Comparison of ENCODE assay signal across 8 mouse cellular contexts in genomic region chrX:140542938-140543673, GRCm38 (mm10). TPM values are rescaled to one million over a fixed set of nuclear protein-coding genes. Genes with fewer than 3 reads are reported as not detected.
DNase-seq lines count a peak whose midpoint lies in the region; ATAC-seq and TF ChIP-seq lines count a peak whose summit lies in the region.

No protein-coding gene starts in this region.

- H3K4me2 ChIP-seq in embryonic facial prominence, embryonic 12.5 days (replicated peaks), result peak overlapping the region; percentile 57
- peak overlapping the region; percentile 63 for H3K4me2 ChIP-seq in limb, embryonic 12.5 days
- peak overlapping the region; percentile 56 for H3K4me2 ChIP-seq in midbrain, embryonic 14.5 days (ENCODE audit: low read length)

- 31% methylated on average over 18 of the region's 18 CpGs for WGBS in embryonic facial prominence, embryonic 12.5 days
- WGBS in kidney, adult 2 months, result 6% methylated on average over 18 of the region's 18 CpGs
- 33% methylated on average over 18 of the region's 18 CpGs for WGBS in limb, embryonic 12.5 days
- 31% methylated on average over 18 of the region's 18 CpGs for WGBS in midbrain, embryonic 14.5 days
- WGBS in spleen, adult 2 months, result 35% methylated on average over 18 of the region's 18 CpGs

- H3K9me3 ChIP-seq in embryonic facial prominence, embryonic 12.5 days, result no peaks in the 10 kb centered on the region
- no peaks in the 10 kb centered on the region for H3K9me3 ChIP-seq in limb, embryonic 12.5 days
- H3K9me3 ChIP-seq in midbrain, embryonic 14.5 days (ENCODE audit: control insufficient read depth, low read length), result no peaks in the 10 kb centered on the region

- 0 out of 2 replicates have a peak, but pooled peaks cover 3% of the 10 kb centered on the region for H3K36me3 ChIP-seq in embryonic facial prominence, embryonic 12.5 days
- no peaks in the 10 kb centered on the region; the same call in 1 of the 2 replicates for H3K36me3 ChIP-seq in kidney, adult 2 months (ENCODE audit: control insufficient read depth, insufficient read depth, low read length)
- H3K36me3 ChIP-seq in limb, embryonic 12.5 days, result peaks cover 8% of the 10 kb centered on the region; the same call in 1 of the 2 replicates
- H3K36me3 ChIP-seq in midbrain, embryonic 14.5 days (ENCODE audit: control insufficient read depth, insufficient read depth, low read length), result no peaks in the 10 kb centered on the region
- peaks cover 18% of the 10 kb centered on the region for H3K36me3 ChIP-seq in spleen, adult 2 months (ENCODE audit: control insufficient read depth, insufficient read depth, low read length)

- no peaks in the 10 kb centered on the region for H3K4me1 ChIP-seq in embryonic facial prominence, embryonic 12.5 days
- peaks cover 4% of the 10 kb centered on the region; the same call in 1 of the 2 replicates for H3K4me1 ChIP-seq in kidney, adult 2 months (ENCODE audit: control insufficient read depth, insufficient read depth, low read length)
- peaks cover 5% of the 10 kb centered on the region; the same call in 1 of the 2 replicates for H3K4me1 ChIP-seq in limb, embryonic 12.5 days (replicated peaks)
- no peaks in the 10 kb centered on the region for H3K4me1 ChIP-seq in midbrain, embryonic 14.5 days (ENCODE audit: control insufficient read depth, insufficient read depth, low read length)
- peaks cover 11% of the 10 kb centered on the region for H3K4me1 ChIP-seq in spleen, adult 2 months (ENCODE audit: control insufficient read depth, insufficient read depth, insufficient read length)

- H3K27ac ChIP-seq in embryonic facial prominence, embryonic 12.5 days, result peak overlapping the region; percentile 83
- peak overlapping the region; percentile 94 for H3K27ac ChIP-seq in kidney, adult 2 months (ENCODE audit: insufficient read depth, low read depth, low read length)
- H3K27ac ChIP-seq in limb, embryonic 12.5 days, result peak overlapping the region; percentile 87
- H3K27ac ChIP-seq in midbrain, embryonic 14.5 days (replicated peaks; ENCODE audit: low read depth, low read length), result peak overlapping the region; percentile 82
- peak overlapping the region; percentile 96 for H3K27ac ChIP-seq in spleen, adult 2 months (ENCODE audit: insufficient read depth, low read length)

- peak; percentile 95 for TF ChIP-seq POLR2A in kidney, adult 2 months (IDR thresholded peaks at IDR 0.05; ENCODE audit: low read depth, low read length)
- TF ChIP-seq POLR2A in spleen, adult 2 months (IDR thresholded peaks at IDR 0.05; ENCODE audit: low read depth, low read length), result peak; percentile 99

- DNase-seq in 3134 (ENCODE audit: extremely low read depth, insufficient read length, low spot score), result peak; percentile 73
- peak; percentile 65 for DNase-seq in adrenal gland, postnatal 25 days
- peak; percentile 94 for DNase-seq in heart, adult 18-20 months
- DNase-seq in kidney, adult 2 months, result peak; percentile 92
- peak; percentile 75 for DNase-seq in midbrain, embryonic 14.5 days
- DNase-seq in spleen, adult 2 months (ENCODE audit: low read depth in 1 of 2, low spot score in 2 of 2), result peak; percentile 83 to 88

- H3K4me3 ChIP-seq in embryonic facial prominence, embryonic 12.5 days, result peak overlapping the region; percentile 45
- peak overlapping the region; percentile 73 for H3K4me3 ChIP-seq in kidney, adult 2 months (ENCODE audit: insufficient read depth, low read depth, low read length)
- H3K4me3 ChIP-seq in limb, embryonic 12.5 days (replicated peaks), result peak overlapping the region; percentile 47
- H3K4me3 ChIP-seq in midbrain, embryonic 14.5 days (replicated peaks; ENCODE audit: low read depth, low read length), result peak overlapping the region; percentile 44
- H3K4me3 ChIP-seq in spleen, adult 2 months (ENCODE audit: extremely low read depth, insufficient read depth, insufficient read length), result peak overlapping the region; percentile 69

- TF ChIP-seq CTCF in kidney, adult 2 months (conservative IDR thresholded peaks at IDR 0.05; ENCODE audit: insufficient read depth, insufficient read length, low read depth, low read length), result peak; percentile 38
- no peak for TF ChIP-seq CTCF in spleen, adult 2 months (IDR thresholded peaks at IDR 0.05; ENCODE audit: extremely low read depth, insufficient read depth, insufficient read length, insufficient replicate concordance)

- H3K9ac ChIP-seq in embryonic facial prominence, embryonic 12.5 days, result peak overlapping the region; percentile 55
- peak overlapping the region; percentile 73 for H3K9ac ChIP-seq in limb, embryonic 12.5 days (replicated peaks)
- H3K9ac ChIP-seq in midbrain, embryonic 14.5 days (replicated peaks; ENCODE audit: low read length), result peak overlapping the region; percentile 70

- ATAC-seq in embryonic facial prominence, embryonic 12.5 days (ENCODE audit: insufficient number of reproducible peaks, insufficient read depth, low FRiP score, low TSS enrichment), result peak; percentile 78
- peak; percentile 75 for ATAC-seq in limb, embryonic 12.5 days (ENCODE audit: insufficient number of reproducible peaks, insufficient read depth, low FRiP score, low TSS enrichment, low read depth)
- peak; percentile 79 for ATAC-seq in midbrain, embryonic 14.5 days (ENCODE audit: low FRiP score, low TSS enrichment)

- peaks cover 11% of the 10 kb centered on the region; the same call in 1 of the 2 replicates for H3K27me3 ChIP-seq in embryonic facial prominence, embryonic 12.5 days
- H3K27me3 ChIP-seq in kidney, adult 2 months (replicated peaks; ENCODE audit: control insufficient read depth, insufficient read depth, low read length), result no peaks in the 10 kb centered on the region
- peaks cover 62% of the 10 kb centered on the region for H3K27me3 ChIP-seq in limb, embryonic 12.5 days
- H3K27me3 ChIP-seq in midbrain, embryonic 14.5 days (ENCODE audit: control insufficient read depth, insufficient read depth, low read length), result peaks cover 4% of the 10 kb centered on the region; the same call in 1 of the 2 replicates
- no peaks in the 10 kb centered on the region for H3K27me3 ChIP-seq in spleen, adult 2 months (ENCODE audit: control insufficient read depth, insufficient read depth, low read length)

RNA-seq across cellular contexts. Expression of gene Tsc22d3, which starts 57.4 kb away (rescaled TPM):
- 106 and 116 TPM in 2 replicates for total RNA-seq in adrenal gland, postnatal 25 days (2021)
- polyA plus RNA-seq in embryonic facial prominence, embryonic 12.5 days (2016; fragmentation: Nextera tagmentation; extraction: Ambion mirVana), result 108 and 113 TPM in 2 replicates
- total RNA-seq in heart, adult 18-20 months (2021), result 100 to 1,000 TPM; 192 to 239 TPM
- polyA plus RNA-seq in kidney, adult 2 months (2012; rRNA removed), result 36.2 and 51.6 TPM in 2 replicates
- 115 and 117 TPM in 2 replicates for polyA plus RNA-seq in limb, embryonic 12.5 days (2016; fragmentation: Nextera tagmentation; extraction: Ambion mirVana)
- polyA plus RNA-seq in midbrain, embryonic 14.5 days (2014; fragmentation: Nextera tagmentation; extraction: Ambion mirVana), result 106 and 127 TPM in 2 replicates
- polyA plus RNA-seq in spleen, adult 2 months (2012; rRNA removed), result 173 and 218 TPM in 2 replicates

Comparison
In these comparisons a context has a peak if more than half of its experiments do, and no peak if none do; other contexts are left out.
1. Peak in every context shown above with its lines: DNase-seq, ATAC-seq, H3K4me3 ChIP-seq and H3K27ac ChIP-seq.